Mouse (Mus musculus): ENCODE data around the gene Snx20. TPM values are rescaled to one million over a fixed set of nuclear protein-coding genes. Genes with fewer than 3 reads are reported as not detected.

Snx20 gene
- polyA plus RNA-seq, 1 experiment from 2014 or later = 2.1 TPM

DNA sequence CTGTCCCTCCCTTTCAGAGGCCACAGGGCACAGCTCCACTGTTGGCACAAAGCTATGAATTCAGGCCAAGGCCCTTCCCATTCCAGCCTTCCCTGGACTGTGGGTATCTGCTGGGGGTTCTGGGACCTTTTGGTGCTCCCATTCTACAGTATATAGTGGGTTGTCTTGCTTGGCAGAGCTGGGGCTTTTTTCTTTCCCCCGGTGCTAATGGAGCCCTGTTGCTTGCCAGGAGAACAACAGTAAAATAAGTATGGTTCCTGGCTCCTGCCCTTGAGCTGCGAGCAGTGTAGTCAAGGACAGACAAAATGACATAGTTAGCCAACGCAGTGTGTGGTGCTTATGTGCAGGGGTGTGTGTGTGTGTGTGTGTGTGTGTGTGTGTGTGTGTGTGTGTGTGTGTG is 52.1 kb downstream of the Snx20 start:
- no peak for ATAC-seq (ENCODE audit: low FRiP score)
- H3K27me3 ChIP-seq (ENCODE audit: control insufficient read depth, insufficient read depth, low read length) = no peaks in the 10 kb centered on the region
- no peak overlapping the region for H3K9ac ChIP-seq (ENCODE audit: low read depth, low read length)
- no peaks in the 10 kb centered on the region for H3K4me1 ChIP-seq (replicated peaks; ENCODE audit: control insufficient read depth, insufficient read depth, low read length)
- H3K4me3 ChIP-seq (ENCODE audit: low read depth, low read length) = no peak overlapping the region
- no peak overlapping the region for H3K4me2 ChIP-seq (replicated peaks; ENCODE audit: low read depth, low read length)
- 0 out of 2 replicates have a peak, but pooled peaks cover 3% of the 10 kb centered on the region for H3K36me3 ChIP-seq (ENCODE audit: control insufficient read depth, insufficient read depth, low read length)
- DNase-seq (ENCODE audit: low spot score) = no peak
- no peaks in the 10 kb centered on the region for H3K9me3 ChIP-seq (ENCODE audit: control insufficient read depth, low read length)
- H3K27ac ChIP-seq (ENCODE audit: low read depth, low read length) = no peak overlapping the region
- WGBS = 87% methylated on average over 3 of the region's 3 CpGs

DNA sequence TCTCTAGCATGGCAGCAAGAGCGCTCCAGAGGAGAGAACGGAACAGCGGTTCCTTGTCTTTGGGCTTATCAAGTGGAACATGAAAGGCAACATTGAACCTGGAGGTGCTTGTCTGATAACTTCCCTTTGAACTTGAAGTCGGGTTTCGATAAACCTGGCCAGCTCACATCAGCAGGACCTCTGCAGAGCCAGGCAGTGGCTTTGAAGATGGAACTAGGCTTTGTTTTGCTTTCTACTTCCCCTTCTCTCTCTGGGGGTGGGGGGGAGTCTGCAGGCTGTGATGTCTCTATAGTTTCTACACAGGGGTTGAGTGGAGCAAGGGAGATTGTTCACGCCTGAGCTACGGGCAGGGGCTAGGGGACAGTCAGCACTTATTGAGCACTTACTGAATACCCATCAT is 55.1 kb downstream of the Snx20 start:
- no peak overlapping the region for H3K27ac ChIP-seq (ENCODE audit: low read depth, low read length)
- no peak overlapping the region for H3K4me2 ChIP-seq (replicated peaks; ENCODE audit: low read depth, low read length)

DNA sequence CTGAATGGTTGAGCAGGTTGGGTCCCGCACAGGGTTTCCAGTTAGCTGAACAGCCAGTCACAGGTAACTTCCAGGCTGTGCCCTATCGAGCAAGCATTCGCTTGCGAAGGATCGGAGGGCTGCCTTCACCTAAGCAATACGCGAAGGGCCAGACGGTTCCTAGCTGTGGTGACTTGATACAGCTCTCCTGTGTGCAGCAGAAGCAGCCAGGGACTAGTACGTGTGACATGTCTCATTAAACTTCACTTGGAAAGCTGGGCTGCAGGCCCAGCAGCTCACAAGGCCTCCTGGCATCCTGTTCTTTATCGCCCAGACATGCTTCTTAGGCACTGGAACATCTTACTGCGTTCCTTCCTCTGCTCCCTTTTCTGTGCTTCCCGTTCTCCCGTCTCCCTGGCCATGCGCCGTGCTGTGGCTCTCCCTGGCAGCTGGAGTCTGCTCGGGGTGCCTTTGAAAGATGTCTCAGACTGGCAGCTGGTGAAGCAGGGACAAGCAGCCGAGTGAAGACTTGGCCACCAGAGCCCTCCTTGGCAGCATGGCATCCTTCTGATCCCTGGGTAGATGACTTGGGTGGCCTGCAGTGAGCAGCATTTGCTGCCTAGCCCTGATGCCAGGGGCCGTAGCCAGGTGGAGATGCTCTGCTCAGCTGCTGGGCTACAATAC is 56.1 kb downstream of the Snx20 start:
- WGBS = 86% methylated on average over 18 of the region's 18 CpGs
- ATAC-seq (ENCODE audit: low FRiP score) = no peak
- Histone ChIP-seq H3K27me3 (ENCODE audit: control insufficient read depth, insufficient read depth, low read length) (no peaks in the 10 kb centered on the region), H3K4me3 (ENCODE audit: low read depth, low read length) (no peak overlapping the region), H3K4me1 (replicated peaks; ENCODE audit: control insufficient read depth, insufficient read depth, low read length) (no peaks in the 10 kb centered on the region; the same call in 1 of the 2 replicates), H3K9ac (ENCODE audit: low read depth, low read length) (no peak overlapping the region), H3K9me3 (ENCODE audit: control insufficient read depth, low read length) (no peaks in the 10 kb centered on the region), H3K36me3 (ENCODE audit: control insufficient read depth, insufficient read depth, low read length) (no peaks in the 10 kb centered on the region), H3K4me2 (replicated peaks; ENCODE audit: low read depth, low read length) (no peak overlapping the region), H3K27ac (ENCODE audit: low read depth, low read length) (no peak overlapping the region)
- DNase-seq (ENCODE audit: low spot score) = no peak

More for the DNA sequence above, 55.1 kb downstream of the Snx20 start:
- Histone ChIP-seq H3K36me3 (ENCODE audit: control insufficient read depth, insufficient read depth, low read length) (no peaks in the 10 kb centered on the region), H3K27me3 (ENCODE audit: control insufficient read depth, insufficient read depth, low read length) (no peaks in the 10 kb centered on the region), H3K9me3 (ENCODE audit: control insufficient read depth, low read length) (no peaks in the 10 kb centered on the region), H3K4me3 (ENCODE audit: low read depth, low read length) (no peak overlapping the region), H3K4me1 (replicated peaks; ENCODE audit: control insufficient read depth, insufficient read depth, low read length) (no peaks in the 10 kb centered on the region; the same call in 1 of the 2 replicates), H3K9ac (ENCODE audit: low read depth, low read length) (no peak overlapping the region)
- DNase-seq (ENCODE audit: low spot score) (no peak), ATAC-seq (ENCODE audit: low FRiP score) (no peak)
- 85% methylated on average over 7 of the region's 7 CpGs for WGBS

GRCm38 (mm10) chr8:88579246-88579645 is 56.7 kb downstream of the Snx20 start:
- no peak overlapping the region for H3K4me3 ChIP-seq (ENCODE audit: low read depth, low read length)
- DNase-seq (ENCODE audit: low spot score) (no peak), ATAC-seq (ENCODE audit: low FRiP score) (no peak)
- no peaks in the 10 kb centered on the region for H3K27me3 ChIP-seq (ENCODE audit: control insufficient read depth, insufficient read depth, low read length)
- no peaks in the 10 kb centered on the region; the same call in 1 of the 2 replicates for H3K4me1 ChIP-seq (replicated peaks; ENCODE audit: control insufficient read depth, insufficient read depth, low read length)
- no peaks in the 10 kb centered on the region for H3K9me3 ChIP-seq (ENCODE audit: control insufficient read depth, low read length)
- no peaks in the 10 kb centered on the region for H3K36me3 ChIP-seq (ENCODE audit: control insufficient read depth, insufficient read depth, low read length)
- no peak overlapping the region for H3K4me2 ChIP-seq (replicated peaks; ENCODE audit: low read depth, low read length)
- WGBS = 47% methylated on average over 7 of the region's 7 CpGs
- no peak overlapping the region for H3K9ac ChIP-seq (ENCODE audit: low read depth, low read length)
- H3K27ac ChIP-seq (ENCODE audit: low read depth, low read length) = no peak overlapping the region

GRCm38 (mm10) chr8:88578413-88579175 is 57.3 kb downstream of the Snx20 start:
- Histone ChIP-seq H3K36me3 (ENCODE audit: control insufficient read depth, insufficient read depth, low read length) (no peaks in the 10 kb centered on the region), H3K4me1 (replicated peaks; ENCODE audit: control insufficient read depth, insufficient read depth, low read length) (no peaks in the 10 kb centered on the region; the same call in 1 of the 2 replicates), H3K4me2 (replicated peaks; ENCODE audit: low read depth, low read length) (no peak overlapping the region), H3K4me3 (ENCODE audit: low read depth, low read length) (no peak overlapping the region), H3K27ac (ENCODE audit: low read depth, low read length) (no peak overlapping the region), H3K9ac (ENCODE audit: low read depth, low read length) (no peak overlapping the region), H3K9me3 (ENCODE audit: control insufficient read depth, low read length) (no peaks in the 10 kb centered on the region), H3K27me3 (ENCODE audit: control insufficient read depth, insufficient read depth, low read length) (no peaks in the 10 kb centered on the region)
- WGBS = 60% methylated on average over 14 of the region's 14 CpGs
- no peak for DNase-seq (ENCODE audit: low spot score)
- ATAC-seq (ENCODE audit: low FRiP score) = no peak

GRCm38 (mm10) chr8:88577666-88578065 is 58.3 kb downstream of the Snx20 start:
- H3K4me1 ChIP-seq (replicated peaks; ENCODE audit: control insufficient read depth, insufficient read depth, low read length) = no peaks in the 10 kb centered on the region; the same call in 1 of the 2 replicates
- DNase-seq (ENCODE audit: low spot score) (no peak), ATAC-seq (ENCODE audit: low FRiP score) (no peak)
- H3K36me3 ChIP-seq (ENCODE audit: control insufficient read depth, insufficient read depth, low read length) = no peaks in the 10 kb centered on the region
- no peak overlapping the region for H3K4me3 ChIP-seq (ENCODE audit: low read depth, low read length)
- no peak overlapping the region for H3K4me2 ChIP-seq (replicated peaks; ENCODE audit: low read depth, low read length)
- 81% methylated on average over 5 of the region's 5 CpGs for WGBS
- no peak overlapping the region for H3K9ac ChIP-seq (ENCODE audit: low read depth, low read length)
- no peak overlapping the region for H3K27ac ChIP-seq (ENCODE audit: low read depth, low read length)
- H3K9me3 ChIP-seq (ENCODE audit: control insufficient read depth, low read length) = no peaks in the 10 kb centered on the region
- H3K27me3 ChIP-seq (ENCODE audit: control insufficient read depth, insufficient read depth, low read length) = no peaks in the 10 kb centered on the region

Other genes starting within 250 kb of the Snx20 start
- gene Nkd1, start 114.8 kb downstream of the Snx20 start, polyA plus RNA-seq (2014; fragmentation: Nextera tagmentation; extraction: Ambion mirVana) = 83.1 and 89.8 TPM in 2 replicates
- gene Nod2, start 11.2 kb upstream of the Snx20 start, polyA plus RNA-seq (2014; fragmentation: Nextera tagmentation; extraction: Ambion mirVana) = 0.13 and 0.14 TPM in 2 replicates
- gene Cyld, start 60.9 kb upstream of the Snx20 start, polyA plus RNA-seq (2014; fragmentation: Nextera tagmentation; extraction: Ambion mirVana) = 15.7 and 16.0 TPM in 2 replicates